Mouse (Mus musculus) MEL-GATA-1-ER (cell line): ENCODE data around the gene Timm44.

Source experiments
- DNase-seq: peaks from one replicate; pipeline ENCODE4 v3.0.0-alpha.2; 2012; ENCODE audit warnings: low read depth; ENCODE audit errors: extremely low read depth

Gene Timm44

DNA sequence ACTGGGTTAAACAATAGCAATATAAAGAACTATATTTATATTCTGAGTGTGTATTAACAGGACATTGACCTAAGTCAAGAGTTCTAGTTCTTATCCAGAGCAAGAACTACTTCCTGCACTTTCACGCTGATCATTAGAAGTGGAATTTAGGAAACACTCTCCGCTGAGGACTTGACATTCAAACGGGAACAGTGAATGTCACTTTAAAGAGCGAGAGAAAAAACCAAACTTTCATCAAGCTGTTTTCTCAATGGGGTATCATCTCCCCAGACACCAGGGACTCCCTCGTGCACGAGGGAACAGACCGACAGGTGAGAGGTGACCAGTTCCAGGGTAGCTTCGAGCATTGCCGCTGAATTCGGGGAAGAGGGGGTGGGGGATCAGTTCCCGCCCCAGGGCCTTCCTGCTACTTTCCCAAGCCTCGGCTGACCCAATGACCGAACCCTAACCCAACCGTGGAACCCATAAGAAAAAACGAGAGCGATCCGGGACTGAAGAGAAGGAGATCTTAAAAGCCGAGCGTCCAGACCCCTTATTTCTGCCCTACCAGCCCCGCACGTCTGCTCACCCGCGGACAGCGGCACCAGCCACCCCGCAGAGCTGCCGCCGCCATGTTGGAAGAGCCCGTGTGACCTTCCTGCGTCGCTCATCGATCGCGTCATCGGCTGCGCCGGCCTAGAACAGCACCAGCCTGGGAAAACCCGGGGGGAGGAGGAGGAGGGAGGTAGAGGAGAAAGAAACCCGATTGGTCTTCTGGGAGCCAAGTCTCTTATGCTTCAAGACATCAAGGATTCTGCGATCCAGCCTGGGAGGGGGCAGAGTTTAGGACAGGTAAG is at the start of gene Timm44:
TSS of gene Timm44 (minus strand) at position 639 of the 836 bp plus-strand sequence.
- peak; percentile 86 for DNase-seq

DNA sequence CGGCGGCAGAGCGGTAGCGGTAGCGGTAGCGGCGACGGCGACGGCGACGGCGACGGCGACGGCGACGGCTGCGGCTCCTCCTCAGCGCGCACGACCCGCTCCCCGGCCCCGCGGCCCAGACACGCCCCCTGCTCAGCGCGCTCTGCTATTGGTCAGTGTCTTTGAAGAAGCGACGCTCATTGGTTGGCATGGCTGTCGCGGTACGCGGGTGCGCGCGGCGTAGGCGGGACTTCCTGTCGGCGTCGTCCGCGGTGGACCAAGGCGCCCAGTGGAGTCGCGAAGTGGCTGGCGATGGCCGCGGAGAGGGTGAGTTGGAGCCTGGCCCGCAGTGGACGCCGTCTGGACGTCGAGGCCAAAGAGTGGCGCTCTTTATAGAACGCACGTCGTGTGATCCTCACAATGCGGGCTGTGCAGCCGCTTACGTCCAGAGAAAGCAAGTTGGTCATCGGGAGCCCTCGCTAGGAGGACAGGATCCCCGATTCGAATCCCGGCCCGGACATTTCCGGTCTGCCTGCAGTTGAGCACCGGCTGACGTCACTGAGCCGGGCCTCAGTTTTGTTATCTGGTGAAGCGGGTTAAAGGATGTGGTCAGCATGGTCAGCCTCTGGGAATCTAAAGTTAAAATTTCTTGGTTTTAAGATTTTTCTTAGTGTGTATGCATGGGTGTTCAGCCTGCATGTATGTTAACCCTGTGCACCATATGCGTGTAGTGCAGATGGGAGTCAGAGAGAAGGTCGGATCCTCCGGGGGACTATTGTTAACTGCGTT is 49.5 kb upstream of the Timm44 start, which contains the start of the genes Ccl25 and Elavl1:
TSS of gene Ccl25 (plus strand) at position 228 of the 768 bp plus-strand sequence.
TSS of gene Elavl1 (minus strand) at position 431 of the 768 bp plus-strand sequence.
- peak; percentile 76 for DNase-seq

DNA sequence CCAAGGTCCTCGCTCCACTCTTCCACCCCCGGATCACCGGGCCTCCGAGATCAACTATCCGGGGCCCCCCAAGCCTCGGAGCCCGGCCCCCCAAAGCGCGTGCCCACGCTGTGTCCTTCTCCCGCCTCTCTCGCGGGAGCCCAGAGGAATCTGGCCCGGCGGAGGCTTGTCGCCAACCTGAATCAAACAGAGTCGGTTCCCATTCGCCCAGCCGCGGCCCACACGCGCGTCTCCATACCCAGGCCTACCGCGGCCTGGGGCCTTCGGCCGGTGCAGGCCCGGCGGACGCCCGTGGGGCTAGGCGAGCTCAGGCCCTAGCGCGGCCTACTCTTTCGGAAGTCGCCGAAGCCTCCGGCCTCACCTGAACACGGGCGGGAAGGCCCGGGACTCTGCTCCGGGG is 48.8 kb upstream of the Timm44 start:
- DNase-seq, result no peak

DNA sequence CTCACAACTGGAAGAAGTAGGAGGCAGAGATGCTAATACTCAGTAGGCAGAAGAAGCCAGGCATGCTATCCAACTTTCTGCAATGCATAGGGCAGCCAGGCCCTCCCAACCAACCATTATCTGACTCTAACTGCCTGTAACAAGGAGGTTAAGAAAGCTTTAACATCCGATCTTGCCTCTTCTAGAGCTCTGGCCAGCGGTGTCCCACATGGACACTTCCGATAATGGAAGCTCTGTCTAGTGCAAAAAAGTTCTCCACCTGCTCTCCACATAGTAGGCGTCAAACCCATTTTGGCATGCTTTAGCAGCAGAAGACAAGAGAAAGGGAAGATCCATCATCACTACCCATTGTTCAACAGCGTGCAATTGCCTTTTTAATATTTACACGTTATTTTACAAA is 48.2 kb upstream of the Timm44 start:
- DNase-seq, result no peak

DNA sequence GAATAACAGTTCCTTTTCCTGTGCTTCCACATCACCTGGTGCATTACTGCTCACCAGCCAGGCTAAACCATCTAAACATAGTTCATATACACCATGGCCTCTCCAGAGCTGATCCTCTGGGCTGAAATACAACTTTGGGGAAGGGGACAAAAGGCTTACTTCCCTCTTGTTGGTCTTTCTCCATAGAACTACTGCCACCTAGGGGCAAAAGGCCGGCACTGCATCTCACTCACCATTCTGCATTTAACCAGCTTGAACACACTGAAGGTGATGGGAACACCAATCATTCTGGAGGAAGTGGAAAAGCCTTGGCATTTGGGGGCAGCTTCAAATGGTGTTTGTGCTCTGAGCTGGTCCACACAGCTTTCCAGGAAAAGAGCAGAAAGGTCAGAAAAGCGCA is 46.8 kb upstream of the Timm44 start:
- DNase-seq, result peak; percentile 82

DNA sequence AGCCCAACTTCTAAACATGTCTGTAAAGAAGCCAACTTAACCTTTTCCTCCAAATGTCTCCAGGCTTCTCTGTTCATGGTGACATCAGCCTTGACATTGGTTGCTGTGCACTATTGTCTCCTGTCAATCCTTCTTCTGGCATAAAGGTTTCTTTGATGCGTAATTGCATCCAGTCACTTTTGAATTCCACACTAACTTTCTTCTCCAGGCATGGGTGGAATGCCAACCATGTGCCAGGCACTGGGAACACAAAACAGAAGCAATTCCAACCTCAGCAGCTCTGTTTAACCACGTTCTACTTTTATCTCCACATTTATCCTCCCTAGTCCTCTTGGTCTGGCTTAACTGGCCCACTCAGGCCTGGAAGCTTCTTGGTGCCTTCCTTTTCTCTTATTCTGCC is 45.3 kb upstream of the Timm44 start:
- DNase-seq, result no peak

DNA sequence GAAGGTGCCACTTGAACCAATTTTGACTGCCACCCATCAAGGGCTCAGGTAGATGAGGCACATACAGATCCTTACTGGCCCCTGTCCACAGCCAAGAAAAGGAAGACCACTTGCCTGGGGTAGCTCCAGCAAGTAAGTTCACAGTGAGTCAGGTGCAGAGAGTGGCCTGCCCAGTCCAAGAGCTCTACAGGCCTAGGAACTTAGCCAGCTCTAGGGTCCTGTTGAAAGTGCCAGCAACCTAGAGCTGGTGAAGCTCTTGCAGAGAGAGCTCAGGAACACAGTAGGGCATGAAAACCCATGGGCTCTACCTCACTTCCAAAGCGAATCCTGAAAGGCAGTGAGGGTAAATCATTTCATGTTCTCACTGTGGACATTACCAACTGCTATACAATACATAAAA is 44.7 kb upstream of the Timm44 start:
- DNase-seq, result no peak

DNA sequence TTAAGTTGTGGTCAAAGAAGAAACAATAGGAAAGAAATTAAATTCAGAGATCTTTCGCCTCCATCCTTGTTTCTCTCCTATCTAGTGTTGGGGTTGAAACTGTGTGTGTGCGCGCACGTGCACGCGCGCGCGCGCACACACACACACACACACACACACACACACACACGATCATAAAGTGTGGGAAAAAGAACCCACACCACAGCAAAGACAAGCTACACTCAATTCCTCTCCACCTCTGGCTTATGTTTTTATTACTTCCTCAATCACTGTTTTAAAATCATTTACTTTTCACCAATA is 43.8 kb upstream of the Timm44 start:
- DNase-seq, result no peak

DNA sequence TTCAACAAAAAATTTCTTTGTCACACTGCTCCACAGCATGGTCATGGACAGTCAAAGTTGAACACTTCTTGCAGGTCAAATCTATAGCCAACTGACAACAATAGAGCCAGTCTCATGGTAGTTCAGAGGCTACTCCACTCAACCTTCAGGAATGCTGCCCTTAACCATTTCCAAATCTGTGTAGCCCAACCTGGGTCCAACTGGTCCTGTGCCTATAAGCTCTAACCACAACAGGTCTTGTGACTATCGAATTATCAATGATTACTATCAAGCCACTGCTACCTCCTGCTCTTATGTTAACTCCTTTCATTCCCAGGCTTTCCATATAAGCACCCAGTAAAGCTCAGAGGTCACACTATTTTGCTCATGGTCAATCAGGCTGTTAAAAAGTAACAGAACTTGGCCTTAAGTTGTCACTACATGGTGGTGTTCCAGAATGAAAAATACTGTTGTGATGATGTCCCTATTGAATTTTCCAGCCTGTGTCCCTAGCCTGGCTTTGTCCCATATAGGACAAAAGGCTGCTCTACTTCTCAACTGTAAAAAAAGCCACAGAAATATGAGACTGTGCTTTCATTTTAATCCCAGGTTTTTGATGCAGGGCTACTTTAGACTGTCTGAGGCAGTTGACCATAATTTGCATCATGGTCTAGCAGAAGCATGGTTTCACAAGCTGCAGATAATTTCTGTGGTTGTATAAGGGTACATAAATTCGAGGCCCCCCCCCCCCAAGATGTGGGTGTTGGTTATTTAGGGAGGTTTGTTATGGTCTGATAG is 43.3 kb upstream of the Timm44 start:
- no peak for DNase-seq

DNA sequence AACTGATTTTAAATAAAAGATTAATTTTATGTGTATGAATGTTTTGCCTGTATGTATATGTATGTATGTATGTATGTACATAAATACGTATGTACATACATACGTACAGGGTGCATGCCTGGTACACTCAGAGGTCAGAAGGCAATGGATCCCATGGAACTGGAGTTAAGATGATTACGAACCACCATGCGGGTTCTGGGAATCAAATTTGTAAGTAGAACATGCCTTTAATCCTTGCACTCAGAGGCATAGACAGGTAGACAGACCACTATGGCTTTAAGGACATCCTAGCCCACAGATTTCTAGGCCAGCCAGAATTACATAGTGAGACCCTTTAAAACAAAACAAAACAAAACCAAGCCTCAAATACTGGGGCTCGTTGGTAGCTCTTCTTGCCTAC is 42.4 kb upstream of the Timm44 start:
- no peak for DNase-seq

DNA sequence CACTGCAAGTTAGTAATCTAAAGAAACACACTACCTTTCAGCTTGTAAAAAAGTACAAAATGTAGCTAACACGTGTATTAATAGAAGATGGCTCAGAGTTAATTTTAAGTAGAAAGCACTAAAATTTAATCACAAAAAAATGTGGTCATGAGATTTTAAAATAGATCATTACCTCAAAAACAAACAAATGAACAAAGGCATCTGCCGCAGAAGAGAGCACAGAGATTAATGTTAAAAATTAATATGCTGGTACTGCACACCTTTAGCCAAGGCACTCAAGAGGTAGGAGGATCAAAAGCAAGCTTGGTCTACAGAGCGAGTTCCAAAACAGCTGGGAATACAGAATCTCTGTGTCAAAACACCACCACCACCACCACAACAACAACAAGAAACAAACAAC is 39.1 kb upstream of the Timm44 start:
- DNase-seq, result no peak

DNA sequence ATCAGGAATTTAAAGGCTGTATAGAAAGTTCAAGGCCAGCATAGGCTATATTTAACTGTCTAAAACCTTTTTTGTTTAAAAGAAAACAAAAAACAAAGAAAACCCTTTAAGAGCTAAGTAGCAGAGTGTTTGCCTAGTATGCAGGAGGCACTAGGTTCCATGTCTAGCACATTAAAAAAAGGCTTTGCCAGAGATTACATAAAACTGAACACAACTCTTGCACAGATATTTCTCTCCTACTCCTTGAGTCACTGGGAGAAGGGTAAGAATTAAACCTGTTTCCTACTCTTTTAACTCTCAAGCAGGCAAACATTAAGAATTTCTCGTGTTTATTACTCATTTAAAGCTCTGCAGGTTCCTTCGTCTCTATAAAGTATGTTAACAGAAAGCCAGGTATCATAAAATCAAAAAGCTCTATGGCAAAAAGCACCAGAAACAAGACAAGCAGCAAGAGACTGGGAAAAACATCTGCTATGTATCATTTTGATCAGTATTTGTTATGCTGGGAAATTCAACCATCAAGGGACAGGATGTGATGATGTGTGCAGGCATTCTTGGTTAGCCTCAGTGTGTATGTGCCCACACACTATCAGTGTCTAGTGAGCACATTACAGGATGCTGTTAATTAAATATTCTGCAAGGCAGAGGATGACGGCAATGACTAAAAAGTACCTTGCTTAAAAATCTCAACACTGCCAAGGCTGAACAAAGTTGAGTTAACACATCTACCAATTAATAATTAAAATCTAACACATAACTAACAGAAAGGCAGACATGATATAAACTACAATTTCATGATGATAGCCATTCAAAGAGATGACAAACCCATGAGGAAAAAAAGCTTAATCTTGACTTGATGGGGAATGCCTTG is 37.8 kb upstream of the Timm44 start:
- DNase-seq, result no peak

DNA sequence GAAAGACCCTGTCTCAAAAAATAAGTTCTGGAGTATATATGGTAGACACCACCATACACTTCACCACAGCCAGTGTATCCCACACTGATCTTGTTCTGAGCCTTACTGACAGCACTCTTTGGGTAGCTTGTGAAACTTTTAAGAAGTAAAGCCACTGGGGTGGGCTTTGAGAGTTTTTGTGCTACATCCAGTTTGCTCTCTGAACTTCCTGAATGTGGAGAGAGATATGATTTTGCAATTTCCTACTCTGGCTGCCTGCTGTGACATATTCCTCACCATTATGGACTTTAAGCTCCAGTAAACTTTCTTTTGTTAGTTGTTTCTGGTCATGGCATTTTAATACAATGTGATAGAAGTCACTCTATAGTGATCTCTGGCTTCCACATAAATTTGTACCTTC is 36.4 kb upstream of the Timm44 start:
- no peak for DNase-seq

DNA sequence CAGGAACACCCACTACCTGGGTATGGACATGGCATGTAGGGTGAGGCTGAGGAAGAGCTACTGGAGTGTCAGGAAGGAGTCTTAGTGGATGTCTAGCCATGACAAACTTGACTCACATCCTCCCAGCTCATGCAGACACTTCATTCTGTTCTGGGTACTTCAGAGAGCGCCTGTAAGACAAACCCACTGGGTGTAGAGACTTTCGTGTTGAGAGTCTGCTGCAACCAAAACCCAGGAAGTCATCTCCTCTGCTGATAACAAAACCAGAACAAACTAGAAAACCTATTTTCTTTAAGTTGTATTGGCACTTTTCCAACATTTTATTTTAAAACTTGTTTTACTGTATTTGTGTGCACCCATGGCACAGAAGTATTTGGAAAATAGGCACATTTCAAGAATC is 30.1 kb upstream of the Timm44 start:
- peak; percentile 68 for DNase-seq

DNA sequence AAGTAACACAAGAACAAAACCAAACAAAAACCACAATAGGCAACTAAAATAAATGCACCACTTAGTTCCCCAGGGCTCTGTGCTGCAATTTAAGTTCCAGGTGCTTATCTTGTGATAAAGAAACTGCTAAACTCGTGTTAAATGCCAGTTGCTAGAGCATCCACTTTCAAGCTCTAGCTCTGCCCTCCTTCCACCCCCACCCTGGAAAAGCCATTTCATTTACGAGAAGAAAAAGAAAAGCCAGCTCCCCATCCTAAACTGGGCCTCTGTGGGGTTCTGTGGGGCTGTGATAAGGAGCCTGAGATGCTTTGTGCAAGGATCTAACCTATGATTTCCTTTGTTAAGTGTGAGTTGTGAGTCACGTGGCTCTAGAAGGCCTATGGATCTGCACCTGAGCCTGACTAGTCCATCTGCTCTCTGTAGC is 28.4 kb upstream of the Timm44 start:
- peak; percentile 91 for DNase-seq

DNA sequence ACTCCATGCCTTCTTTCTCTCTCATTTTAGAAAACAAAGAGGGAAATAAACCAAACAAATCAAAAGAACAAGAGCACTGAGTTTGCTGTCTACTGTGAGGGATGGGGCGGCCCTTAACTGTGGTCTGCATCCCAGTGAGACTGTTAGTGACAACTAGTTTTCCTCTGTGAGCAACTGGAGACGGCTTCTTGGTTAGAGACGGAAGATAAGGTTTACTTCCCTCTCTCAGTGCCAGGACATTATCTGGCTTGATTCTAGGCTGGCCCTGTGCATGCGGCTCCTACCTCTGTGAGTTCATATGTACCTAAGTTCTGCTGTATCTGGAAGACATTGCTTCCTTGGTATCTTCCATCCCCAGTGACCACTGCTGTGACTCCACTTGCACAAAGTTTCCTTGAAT is 22.1 kb upstream of the Timm44 start:
- peak; percentile 60 for DNase-seq

DNA sequence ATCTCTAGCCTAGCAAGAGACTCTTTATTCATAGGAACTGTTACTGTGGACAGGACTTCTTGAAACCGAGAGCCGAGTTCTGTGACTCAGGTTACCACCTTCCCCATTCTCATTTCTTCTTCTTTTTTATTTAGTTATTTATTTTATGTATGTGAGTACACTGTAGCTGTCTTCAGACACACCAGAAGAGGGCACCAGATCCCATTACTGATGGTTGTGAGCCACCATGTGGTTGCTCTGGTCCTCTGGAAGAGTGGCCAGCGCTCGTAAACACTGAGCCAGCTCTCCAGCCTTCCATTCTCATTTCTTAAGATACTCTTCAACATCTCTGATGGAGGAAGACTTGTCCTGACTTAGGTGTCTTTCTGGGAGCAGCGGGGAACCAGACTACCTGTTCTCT is 17.0 kb upstream of the Timm44 start:
- DNase-seq, result no peak

DNA sequence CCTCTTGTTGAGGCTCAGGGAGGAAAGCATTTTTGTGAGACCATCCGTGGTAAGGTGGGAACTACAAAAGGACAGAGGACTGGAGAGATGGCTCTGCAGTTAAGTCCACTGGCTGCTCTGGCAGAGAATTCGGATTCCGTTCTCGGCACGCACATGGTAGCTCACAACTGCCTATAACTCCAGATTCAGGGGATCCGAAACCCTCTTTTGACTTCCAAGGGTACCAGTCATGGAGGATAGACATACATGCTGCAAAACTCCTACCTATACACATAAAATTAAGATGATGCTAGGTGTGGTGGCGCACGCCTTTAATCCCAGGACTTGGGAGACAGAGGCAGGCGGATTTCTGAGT is 375 bp upstream of the Timm44 start:
- no peak for DNase-seq

DNA sequence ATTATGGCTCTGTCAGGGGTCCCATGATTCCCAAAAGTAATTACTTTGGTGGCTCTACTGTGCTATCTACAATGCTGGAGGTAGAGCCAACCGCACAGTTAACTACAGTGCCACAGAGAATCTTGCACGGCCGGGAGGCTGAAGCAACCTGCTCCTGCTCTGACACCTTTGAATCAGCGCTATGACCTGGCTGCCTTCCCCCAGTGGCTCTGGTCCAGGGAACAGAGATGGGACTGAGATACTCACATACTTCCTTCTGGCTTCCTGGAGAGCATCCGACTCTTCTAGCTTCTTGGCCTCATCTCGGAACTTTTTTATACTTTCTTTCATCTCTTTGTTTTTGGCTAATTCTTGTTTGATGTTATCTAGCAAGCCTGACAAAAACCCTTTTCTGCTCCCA is 6.1 kb downstream of the Timm44 start:
- DNase-seq, result no peak

DNA sequence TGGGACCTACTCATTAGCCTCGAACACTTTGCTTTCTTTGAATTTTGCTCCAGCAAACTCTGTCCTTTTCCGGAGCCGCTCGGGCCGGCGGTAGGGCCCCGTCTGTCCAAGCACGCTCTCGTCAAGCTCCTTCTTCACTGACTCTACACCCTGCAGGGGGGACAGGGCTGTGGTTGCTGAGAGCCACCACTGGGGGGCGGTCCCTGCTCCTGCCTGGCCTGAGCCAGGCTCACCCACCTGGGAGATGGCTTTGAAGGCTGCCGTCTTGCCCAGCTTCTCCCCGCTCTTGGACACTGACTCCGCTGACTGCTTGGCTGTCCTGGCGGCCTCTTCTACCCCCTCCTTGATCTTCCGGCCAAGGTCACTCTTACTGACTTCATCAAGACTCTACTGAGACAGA is 8.1 kb downstream of the Timm44 start:
- no peak for DNase-seq
